Mouse (Mus musculus): ENCODE data around the gene Elob.

Elob gene

DNA sequence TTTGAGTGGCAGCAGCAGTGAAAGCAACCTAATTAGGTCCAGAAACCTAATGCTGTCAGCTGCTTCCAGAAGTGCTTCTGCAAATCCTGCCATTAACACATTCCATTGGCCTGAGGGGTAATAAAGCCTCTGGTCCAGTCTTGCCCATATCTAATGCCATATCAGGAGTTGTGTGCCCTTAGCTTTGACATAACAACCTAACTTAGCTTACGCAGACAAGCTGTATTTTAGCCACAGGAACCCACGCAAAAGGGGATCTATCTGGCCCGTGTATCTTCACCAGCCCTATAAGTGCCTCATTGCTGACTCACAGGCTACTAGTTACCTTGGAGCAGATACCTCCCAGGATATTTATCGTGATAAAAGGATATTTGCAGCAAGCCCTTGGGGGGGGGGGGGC is 3.3 kb downstream of the Elob start:
- in situ Hi-C loops (cut with MseI, MboI) = no loop called here

GRCm38 (mm10) chr17:23823614-23824013 is 5.3 kb downstream of the Elob start:
- in situ Hi-C loops (cut with MseI, MboI) = no loop called here

- in situ Hi-C loops (cut with MseI, MboI) = no loop called here
Observed at GRCm38 (mm10) chr17:23823018-23823417, 5.9 kb downstream of the Elob start.

GRCm38 (mm10) chr17:23822094-23822493 is 6.8 kb downstream of the Elob start:
- in situ Hi-C loops (cut with MseI, MboI) = no loop called here

DNA sequence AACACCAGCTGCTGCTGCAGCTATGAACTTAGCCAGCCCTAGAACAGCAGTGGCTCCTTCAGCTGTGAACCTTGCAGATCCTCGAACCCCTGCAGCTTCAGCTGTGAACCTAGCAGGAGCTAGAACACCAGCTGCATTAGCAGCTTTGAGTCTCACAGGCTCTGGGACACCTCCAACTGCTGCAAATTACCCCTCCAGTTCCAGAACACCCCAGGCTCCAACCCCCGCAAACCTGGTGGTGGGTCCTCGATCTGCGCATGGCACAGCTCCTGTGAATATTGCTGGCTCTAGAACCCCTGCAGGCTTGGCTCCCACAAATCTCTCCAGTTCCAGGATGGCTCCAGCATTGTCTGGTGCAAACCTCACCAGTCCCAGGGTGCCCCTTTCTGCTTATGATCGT is 8.2 kb downstream of the Elob start:
- in situ Hi-C loops (cut with MseI, MboI) = no loop called here

- in situ Hi-C loops (cut with MseI, MboI) = no loop called here
Observed at GRCm38 (mm10) chr17:23819235-23819634, 9.7 kb downstream of the Elob start.

GRCm38 (mm10) chr17:23818579-23818978 is 10.4 kb downstream of the Elob start:
- in situ Hi-C loops (cut with MseI, MboI) = no loop called here

DNA sequence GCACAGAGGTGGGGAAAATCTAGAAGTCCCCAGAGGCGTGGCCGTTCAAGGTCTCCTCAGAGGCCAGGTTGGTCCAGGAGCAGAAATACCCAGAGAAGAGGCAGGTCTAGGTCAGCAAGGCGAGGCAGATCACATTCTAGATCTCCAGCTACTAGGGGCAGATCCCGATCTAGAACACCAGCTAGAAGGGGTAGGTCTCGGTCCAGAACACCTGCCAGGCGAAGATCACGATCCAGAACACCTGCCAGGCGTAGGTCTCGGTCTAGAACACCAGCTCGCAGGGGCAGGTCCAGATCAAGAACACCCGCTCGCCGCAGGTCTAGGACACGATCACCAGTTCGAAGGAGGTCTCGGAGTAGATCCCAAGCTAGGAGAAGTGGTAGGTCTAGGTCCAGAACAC is 13.3 kb downstream of the Elob start:
- in situ Hi-C loops (cut with MseI, MboI) = no loop called here

GRCm38 (mm10) chr17:23807918-23808317 is 21.0 kb downstream of the Elob start:
- in situ Hi-C loops (cut with MseI, MboI) = no loop called here

- in situ Hi-C loops (cut with MseI, MboI) = no loop called here
Observed at GRCm38 (mm10) chr17:23806867-23807266, 22.1 kb downstream of the Elob start.

DNA sequence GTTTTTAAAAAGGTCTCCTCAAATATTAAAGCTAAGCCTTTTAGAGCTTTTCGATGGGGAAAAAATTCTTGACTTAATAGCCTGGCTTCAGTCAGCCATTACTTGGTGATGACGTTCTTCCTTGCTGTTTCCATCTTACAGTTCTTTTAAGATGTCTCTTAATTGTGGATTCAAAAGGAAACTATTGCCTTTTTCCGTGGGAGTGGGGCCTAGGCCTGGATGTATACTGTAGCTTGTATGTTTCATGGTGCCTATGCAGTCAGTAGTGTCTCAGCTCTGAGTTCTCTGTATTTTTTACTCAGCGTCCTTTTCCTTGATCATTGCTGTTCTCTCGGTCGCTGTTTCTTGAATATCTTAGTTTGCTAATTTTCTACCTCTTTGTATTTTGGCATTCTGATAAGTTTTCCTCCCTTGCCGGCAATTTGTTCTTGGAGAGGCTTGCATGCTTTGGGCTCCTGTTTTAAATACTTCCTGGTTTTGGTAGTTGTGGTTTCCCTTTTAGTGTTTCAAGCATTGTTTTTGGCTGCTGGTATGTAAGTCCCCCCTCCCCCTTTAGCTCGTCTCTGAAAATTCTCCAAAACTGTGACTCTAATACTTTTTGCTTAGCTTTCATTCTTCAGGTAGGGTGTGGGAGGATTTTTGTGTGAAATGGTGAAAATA is 24.4 kb downstream of the Elob start:
- in situ Hi-C loops (cut with MseI, MboI) = no loop called here

DNA sequence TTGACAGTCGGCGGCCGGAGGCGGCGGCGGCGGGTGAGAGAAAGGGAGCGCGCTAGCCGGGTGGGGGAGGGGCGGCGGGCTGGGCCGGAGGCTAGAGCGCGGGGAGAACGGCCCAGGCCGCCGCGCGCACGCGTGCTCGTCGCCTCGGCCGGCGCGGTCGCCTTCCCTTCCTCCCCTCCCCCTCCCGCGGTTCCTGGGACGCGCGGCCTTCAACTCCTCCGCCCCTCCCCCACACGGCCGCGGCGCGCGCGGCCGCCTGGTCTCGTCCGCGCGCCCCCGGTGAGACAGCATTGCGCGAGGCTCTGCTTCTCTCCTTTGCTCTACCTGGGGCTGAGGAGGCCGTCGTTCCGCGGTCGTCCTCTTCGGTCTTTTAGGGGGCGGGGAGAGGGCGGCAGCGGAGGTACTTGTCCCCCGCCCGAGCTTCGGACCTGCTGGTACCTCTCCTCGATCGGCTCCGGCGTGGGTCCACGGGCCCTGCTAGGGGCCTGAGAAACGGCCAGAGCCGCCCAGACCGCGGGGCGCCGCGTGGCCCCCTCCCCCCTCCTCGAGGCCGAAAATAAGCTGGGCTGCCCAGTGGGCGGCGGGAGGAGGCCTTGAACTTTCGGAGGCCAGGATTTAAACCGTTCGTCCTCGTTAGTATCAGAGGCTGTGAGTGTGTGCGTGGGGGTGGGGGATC is 25.4 kb downstream of the Elob start:
- in situ Hi-C loops (cut with MseI, MboI) = no loop called here

- in situ Hi-C loops (cut with MseI, MboI) = no loop called here
Observed at GRCm38 (mm10) chr17:23802746-23803365, 26.1 kb downstream of the Elob start.

DNA sequence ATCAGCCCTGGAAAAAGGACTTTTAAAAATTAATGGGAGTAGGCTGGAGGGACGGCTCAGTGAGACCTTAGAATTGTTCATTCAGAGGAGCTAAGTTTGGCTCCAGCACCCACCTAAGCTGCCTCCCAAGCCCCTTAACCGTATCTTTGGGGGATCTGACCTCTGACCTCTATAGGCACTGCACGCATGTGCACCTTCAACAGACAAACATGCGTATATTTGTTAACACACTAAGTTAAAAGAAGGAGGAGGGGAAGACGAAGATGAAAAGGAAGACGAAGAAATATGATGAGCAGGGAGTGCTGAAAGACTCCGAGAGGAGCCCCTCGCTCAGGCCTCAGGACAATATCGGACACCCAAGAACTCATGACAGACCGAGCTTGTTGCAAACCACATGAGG is 27.3 kb downstream of the Elob start:
- in situ Hi-C loops (cut with MseI, MboI) = no loop called here

DNA sequence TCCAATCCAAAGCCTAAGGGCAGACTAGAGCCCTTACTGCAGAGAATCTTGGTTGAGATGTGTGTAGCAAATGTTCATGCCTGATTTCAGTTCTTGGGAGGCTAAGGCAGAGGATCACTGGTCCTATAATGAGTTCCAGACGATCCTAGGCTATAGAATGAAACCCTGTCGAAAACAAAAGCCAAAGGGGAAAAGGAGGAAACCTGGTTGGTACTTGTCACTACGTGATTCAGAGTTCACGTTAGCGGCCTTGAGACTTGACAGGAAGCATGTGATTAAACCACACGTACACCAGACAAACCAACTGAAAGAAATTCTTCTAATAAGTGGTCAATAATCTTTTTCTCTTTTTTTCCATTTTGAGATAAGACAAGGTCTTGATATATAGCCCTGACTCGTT is 31.6 kb downstream of the Elob start:
- in situ Hi-C loops (cut with MseI, MboI) = no loop called here

GRCm38 (mm10) chr17:23795323-23795722 is 33.6 kb downstream of the Elob start:
- in situ Hi-C loops (cut with MseI, MboI) = no loop called here

- in situ Hi-C loops (cut with MseI, MboI) = no loop called here
Observed at GRCm38 (mm10) chr17:23791079-23791357, 37.9 kb downstream of the Elob start.

DNA sequence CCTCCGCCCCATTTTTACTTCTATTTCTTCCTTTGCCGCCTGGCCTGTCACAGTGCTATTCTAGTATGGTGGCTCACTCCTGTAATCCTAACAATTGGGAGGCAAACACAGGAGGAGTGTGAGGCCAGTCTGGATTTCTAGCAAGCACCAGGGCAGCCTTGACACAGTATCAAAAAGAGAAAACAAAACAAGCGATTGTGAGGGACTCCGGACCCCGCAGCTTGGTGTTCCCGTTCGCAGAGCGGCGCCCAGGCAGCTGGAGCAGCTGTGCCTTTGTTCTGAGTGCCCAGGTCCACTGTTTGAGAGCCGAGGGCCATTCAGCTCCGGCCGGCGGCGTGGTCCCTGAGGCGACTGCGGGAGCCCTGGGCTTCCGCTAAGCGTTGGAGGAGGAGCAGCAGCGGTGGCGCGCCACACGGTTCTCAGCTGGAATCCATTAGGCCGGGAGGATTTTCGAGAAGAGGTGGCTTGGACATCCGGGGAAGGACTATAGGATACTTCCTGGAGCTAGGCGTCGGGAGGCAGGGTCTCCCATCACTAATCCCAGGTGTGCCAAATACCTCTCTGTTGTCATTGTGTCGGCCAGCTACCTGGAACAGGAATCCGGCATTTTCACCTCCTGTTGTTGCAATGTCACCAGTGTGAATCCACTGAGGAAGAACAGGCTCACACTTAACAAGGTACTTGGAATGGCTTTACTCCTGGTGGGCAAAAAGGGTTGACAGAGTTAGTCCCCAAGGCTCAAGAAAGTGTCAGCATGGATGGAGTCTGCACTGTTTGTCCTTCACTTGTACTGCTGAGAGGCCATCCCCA is 38.5 kb downstream of the Elob start, which contains the start of gene Srrm2:
Gene Srrm2, plus strand, starts transcription at position 264 of the 810 bp plus-strand sequence.
- in situ Hi-C loops (cut with MseI, MboI) = no loop called here

DNA sequence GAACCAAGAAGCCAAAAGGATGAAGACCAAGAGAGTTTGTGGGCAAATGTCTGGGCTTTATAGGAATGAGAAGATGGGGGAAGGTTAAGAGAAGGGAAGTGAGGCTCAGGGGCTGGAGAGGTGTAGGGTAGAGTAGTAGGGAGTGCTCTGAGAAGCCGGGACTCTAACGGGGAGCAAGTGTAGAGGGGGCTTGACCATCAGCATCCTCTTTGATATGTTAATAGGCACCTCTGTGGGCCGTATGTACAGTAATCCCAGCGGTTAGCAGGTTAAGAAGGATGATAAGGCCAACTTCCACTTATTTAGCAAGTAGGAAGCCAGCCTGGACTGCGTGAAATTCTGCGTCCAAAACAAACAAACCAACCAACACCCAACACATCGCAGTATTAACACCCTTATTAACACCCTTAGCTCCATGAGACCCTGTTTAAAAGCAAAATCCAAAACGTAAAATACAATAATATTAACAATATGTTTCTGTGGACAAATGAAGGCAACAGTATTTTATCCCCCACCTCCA is 39.1 kb downstream of the Elob start:
- in situ Hi-C loops (cut with MseI, MboI) = no loop called here

GRCm38 (mm10) chr17:23788973-23789372 is 40.0 kb downstream of the Elob start:
- in situ Hi-C loops (cut with MseI, MboI) = no loop called here

- in situ Hi-C loops (cut with MseI, MboI) = no loop called here
Observed at GRCm38 (mm10) chr17:23786510-23786931, 42.4 kb downstream of the Elob start.

All from mouse trophoblast stem cell (cell line).